In genomic region chr15:92141972-92142371, GRCm38 (mm10) we compare ENCODE assay signal across 25 mouse cellular contexts.
A peak's percentile ranks its signal among the peaks of the same experiment; 100 is the strongest.
DNase-seq lines count a peak whose midpoint lies in the region; ATAC-seq lines count a peak whose summit lies in the region.
"Had no signal": no experiment of that assay in that cellular context is flagged by ENCODE, and none has a peak within 500 bp of the region (broad histone marks: within the 10 kb centered on the region; RNA-seq: fewer than 3 reads in every experiment).

No protein-coding gene starts in this region.

- H3K4me1 ChIP-seq in midbrain, embryonic 14.5 days (ENCODE audit: control insufficient read depth, insufficient read depth, low read length): peaks cover 4% of the 10 kb centered on the region; the same call in 1 of the 2 replicates
- no peaks in the 10 kb centered on the region for H3K4me1 ChIP-seq in midbrain, embryonic 16.5 days (ENCODE audit: control insufficient read depth, insufficient read depth, low read length)
- H3K4me1 ChIP-seq: hindbrain, embryonic 10.5 days had no signal

- no peak for ATAC-seq in cerebellum, adult (ENCODE audit: insufficient number of reproducible peaks, low FRiP score, low TSS enrichment)
- no peak for ATAC-seq in midbrain, embryonic 14.5 days (ENCODE audit: low FRiP score, low TSS enrichment)
- ATAC-seq in midbrain, embryonic 16.5 days: no peak
- ATAC-seq: forebrain, embryonic 16.5 days; intestine, postnatal 0 days; Patski had no signal

- no peak overlapping the region for H3K9ac ChIP-seq in midbrain, embryonic 14.5 days (replicated peaks; ENCODE audit: low read length)
- H3K9ac ChIP-seq in midbrain, embryonic 16.5 days (ENCODE audit: low read depth, low read length): no peak overlapping the region
- H3K9ac ChIP-seq: liver, embryonic 14.5 days had no signal

- H3K36me3 ChIP-seq in midbrain, embryonic 14.5 days (ENCODE audit: control insufficient read depth, insufficient read depth, low read length): no peaks in the 10 kb centered on the region
- H3K36me3 ChIP-seq in midbrain, embryonic 16.5 days (ENCODE audit: control insufficient read depth, insufficient read depth, low read length): no peaks in the 10 kb centered on the region
- H3K36me3 ChIP-seq: G1E; hindbrain, embryonic 10.5 days had no signal

- no peak overlapping the region for H3K27ac ChIP-seq in midbrain, embryonic 14.5 days (replicated peaks; ENCODE audit: low read depth, low read length)
- no peak overlapping the region for H3K27ac ChIP-seq in midbrain, embryonic 16.5 days (ENCODE audit: low read length)
- H3K27ac ChIP-seq: hindbrain, embryonic 10.5 days; liver, embryonic 14.5 days; macrophage had no signal

- 67% methylated on average over 4 of the region's 4 CpGs for WGBS in midbrain, embryonic 14.5 days
- 65% methylated on average over 4 of the region's 4 CpGs for WGBS in midbrain, embryonic 16.5 days

- H3K4me2 ChIP-seq in midbrain, embryonic 14.5 days (ENCODE audit: low read length): no peak overlapping the region
- H3K4me2 ChIP-seq in midbrain, embryonic 16.5 days (ENCODE audit: low read length): no peak overlapping the region

- H3K27me3 ChIP-seq in midbrain, embryonic 14.5 days (ENCODE audit: control insufficient read depth, insufficient read depth, low read length): no peaks in the 10 kb centered on the region
- H3K27me3 ChIP-seq in midbrain, embryonic 16.5 days (ENCODE audit: control insufficient read depth, insufficient read depth, low read depth, low read length): no peaks in the 10 kb centered on the region
- H3K27me3 ChIP-seq: Patski had no signal

- H3K4me3 ChIP-seq in midbrain, embryonic 14.5 days (replicated peaks; ENCODE audit: low read depth, low read length): no peak overlapping the region
- H3K4me3 ChIP-seq in midbrain, embryonic 16.5 days (ENCODE audit: low read depth, low read length): no peak overlapping the region
- H3K4me3 ChIP-seq: erythroblast, embryonic 14.5 days; hindbrain, embryonic 10.5 days had no signal

- peak; percentile 33 for DNase-seq in cerebellum, adult 8-10 months
- DNase-seq in midbrain, embryonic 14.5 days: peak; percentile 39
- DNase-seq in cerebellum, adult 9-11 months: peak; percentile 43
- DNase-seq in T-cell, adult 2 months (ENCODE audit: low spot score): no peak
- no peak for DNase-seq in right cerebral cortex, postnatal 10 days (ENCODE audit: low spot score in 2 of 2)
- DNase-seq: adrenal gland, postnatal 14 days; heart, postnatal 14 days; kidney, adult 9 months; kidney, postnatal 10 days; layer of hippocampus, postnatal 36 days; liver; lung, adult 2 months; lung, postnatal 10 days; spleen, adult 18-20 months; thymus, postnatal 25 days had no signal

- no peaks in the 10 kb centered on the region for H3K9me3 ChIP-seq in midbrain, embryonic 14.5 days (ENCODE audit: control insufficient read depth, low read length)
- no peaks in the 10 kb centered on the region for H3K9me3 ChIP-seq in midbrain, embryonic 16.5 days (replicated peaks; ENCODE audit: control insufficient read depth, low read length, poor library complexity, severe bottlenecking)
- H3K9me3 ChIP-seq: hindbrain, embryonic 10.5 days had no signal

Comparison
In these comparisons a context has a peak if more than half of its experiments do, and no peak if none do; other contexts are left out.
1. DNase-seq: peak in cerebellum, adult 8-10 months (single experiment), midbrain, embryonic 14.5 days (single experiment) and cerebellum, adult 9-11 months (single experiment); none in T-cell, adult 2 months (single experiment) and right cerebral cortex, postnatal 10 days (0 of 2).